Mouse (Mus musculus): ENCODE measurements around the gene Cers3. TPM values are rescaled to one million over a fixed set of nuclear protein-coding genes. Genes with fewer than 3 reads are reported as not detected.

Cers3 gene
- total and polyA plus RNA-seq, 2 experiments from 2014 or later = 0.37 to 0.53 TPM

- no peak overlapping the region for H3K4me3 ChIP-seq (ENCODE audit: low read length)
- WGBS = 75% methylated on average over 12 of the region's 12 CpGs
- H3K9ac ChIP-seq (replicated peaks; ENCODE audit: low read length) = no peak overlapping the region
- no peak for ATAC-seq
- no peaks in the 10 kb centered on the region for H3K4me1 ChIP-seq (ENCODE audit: insufficient read depth, low read length)
- H3K36me3 ChIP-seq (ENCODE audit: insufficient read depth, low read length) = no peaks in the 10 kb centered on the region
- TF ChIP-seq CTCF (IDR thresholded peaks at IDR 0.05; ENCODE audit: low read depth) = no peak
- no peak for DNase-seq (ENCODE audit: low spot score)
- H3K27ac ChIP-seq = no peak overlapping the region
- H3K9me3 ChIP-seq (ENCODE audit: low read length) = no peaks in the 10 kb centered on the region
- H3K27me3 ChIP-seq (ENCODE audit: insufficient read depth, low read length) = no peaks in the 10 kb centered on the region
- no peak overlapping the region for H3K4me2 ChIP-seq (ENCODE audit: low read depth, low read length)
Observed at GRCm38 (mm10) chr7:66858247-66859075, 115.2 kb downstream of the Cers3 start.

- no peaks in the 10 kb centered on the region for H3K36me3 ChIP-seq (ENCODE audit: insufficient read depth, low read length)
- no peak overlapping the region for H3K4me2 ChIP-seq (ENCODE audit: low read depth, low read length)
- no peaks in the 10 kb centered on the region for H3K27me3 ChIP-seq (ENCODE audit: insufficient read depth, low read length)
- H3K9me3 ChIP-seq (ENCODE audit: low read length) = no peaks in the 10 kb centered on the region
- no peak overlapping the region for H3K4me3 ChIP-seq (ENCODE audit: low read length)
- DNase-seq (ENCODE audit: low spot score) (no peak), ATAC-seq (no peak)
- H3K4me1 ChIP-seq (ENCODE audit: insufficient read depth, low read length) = no peaks in the 10 kb centered on the region
- no peak overlapping the region for H3K9ac ChIP-seq (replicated peaks; ENCODE audit: low read length)
- no peak for TF ChIP-seq CTCF (IDR thresholded peaks at IDR 0.05; ENCODE audit: low read depth)
- WGBS = 48% methylated on average over 5 of the region's 5 CpGs
- no peak overlapping the region for H3K27ac ChIP-seq
Observed at GRCm38 (mm10) chr7:66859220-66859619, 115.9 kb downstream of the Cers3 start.

- no peak overlapping the region for H3K4me3 ChIP-seq (ENCODE audit: low read length)
- H3K9me3 ChIP-seq (ENCODE audit: low read length) = no peaks in the 10 kb centered on the region
- H3K27me3 ChIP-seq (ENCODE audit: insufficient read depth, low read length) = no peaks in the 10 kb centered on the region
- no peak overlapping the region for H3K4me2 ChIP-seq (ENCODE audit: low read depth, low read length)
- WGBS = 54% methylated on average over 19 of the region's 19 CpGs
- peak overlapping the region; percentile 41; the same call in 1 of the 2 replicates for H3K27ac ChIP-seq
- H3K9ac ChIP-seq (replicated peaks; ENCODE audit: low read length) = no peak overlapping the region
- DNase-seq (ENCODE audit: low spot score) = peak; percentile 22
- peaks cover 10% of the 10 kb centered on the region; the same call in 1 of the 2 replicates for H3K4me1 ChIP-seq (ENCODE audit: insufficient read depth, low read length)
- no peak for ATAC-seq
- TF ChIP-seq CTCF (IDR thresholded peaks at IDR 0.05; ENCODE audit: low read depth) = peak; percentile 57
- no peaks in the 10 kb centered on the region for H3K36me3 ChIP-seq (ENCODE audit: insufficient read depth, low read length)
Observed at GRCm38 (mm10) chr7:66866944-66867718, 123.8 kb downstream of the Cers3 start.

GRCm38 (mm10) chr7:66867719-66868501 lies 124.6 kb downstream of the Cers3 start:
- Histone ChIP-seq H3K4me2 (ENCODE audit: low read depth, low read length) (0 out of 2 replicates have a peak overlapping the region, but pooled peaks have one; percentile 10), H3K9me3 (ENCODE audit: low read length) (no peaks in the 10 kb centered on the region), H3K4me3 (ENCODE audit: low read length) (no peak overlapping the region), H3K9ac (replicated peaks; ENCODE audit: low read length) (no peak overlapping the region), H3K36me3 (ENCODE audit: insufficient read depth, low read length) (no peaks in the 10 kb centered on the region), H3K27me3 (ENCODE audit: insufficient read depth, low read length) (no peaks in the 10 kb centered on the region), H3K27ac (peak overlapping the region; percentile 41; the same call in 1 of the 2 replicates), H3K4me1 (ENCODE audit: insufficient read depth, low read length) (peaks cover 10% of the 10 kb centered on the region; the same call in 1 of the 2 replicates)
- ATAC-seq (peak; percentile 73), DNase-seq (ENCODE audit: low spot score) (peak; percentile 77)
- WGBS = 24% methylated on average over 13 of the region's 13 CpGs
- no peak for TF ChIP-seq CTCF (IDR thresholded peaks at IDR 0.05; ENCODE audit: low read depth)

- DNase-seq (ENCODE audit: low spot score) = peak; percentile 3
- no peaks in the 10 kb centered on the region for H3K36me3 ChIP-seq (ENCODE audit: insufficient read depth, low read length)
- ATAC-seq = no peak
- TF ChIP-seq CTCF (IDR thresholded peaks at IDR 0.05; ENCODE audit: low read depth) = no peak
- no peak overlapping the region for H3K4me3 ChIP-seq (ENCODE audit: low read length)
- WGBS = 48% methylated on average over 7 of the region's 7 CpGs
- H3K9me3 ChIP-seq (ENCODE audit: low read length) = 0 out of 2 replicates have a peak, but pooled peaks cover 3% of the 10 kb centered on the region
- H3K4me1 ChIP-seq (ENCODE audit: insufficient read depth, low read length) = peaks cover 10% of the 10 kb centered on the region; the same call in 1 of the 2 replicates
- H3K27ac ChIP-seq = no peak overlapping the region
- no peak overlapping the region for H3K4me2 ChIP-seq (ENCODE audit: low read depth, low read length)
- H3K9ac ChIP-seq (replicated peaks; ENCODE audit: low read length) = no peak overlapping the region
- no peaks in the 10 kb centered on the region for H3K27me3 ChIP-seq (ENCODE audit: insufficient read depth, low read length)
Observed at GRCm38 (mm10) chr7:66871520-66871919, 128.2 kb downstream of the Cers3 start.

GRCm38 (mm10) chr7:66871940-66872511 lies 128.7 kb downstream of the Cers3 start:
- H3K9ac ChIP-seq (replicated peaks; ENCODE audit: low read length) = no peak overlapping the region
- no peak for TF ChIP-seq CTCF (IDR thresholded peaks at IDR 0.05; ENCODE audit: low read depth)
- ATAC-seq (no peak), DNase-seq (ENCODE audit: low spot score) (no peak)
- 0 out of 2 replicates have a peak, but pooled peaks cover 3% of the 10 kb centered on the region for H3K9me3 ChIP-seq (ENCODE audit: low read length)
- H3K4me3 ChIP-seq (ENCODE audit: low read length) = no peak overlapping the region
- no peaks in the 10 kb centered on the region for H3K36me3 ChIP-seq (ENCODE audit: insufficient read depth, low read length)
- no peaks in the 10 kb centered on the region for H3K27me3 ChIP-seq (ENCODE audit: insufficient read depth, low read length)
- no peak overlapping the region for H3K27ac ChIP-seq
- H3K4me2 ChIP-seq (ENCODE audit: low read depth, low read length) = no peak overlapping the region
- H3K4me1 ChIP-seq (ENCODE audit: insufficient read depth, low read length) = peaks cover 10% of the 10 kb centered on the region; the same call in 1 of the 2 replicates
- 65% methylated on average over 14 of the region's 14 CpGs for WGBS

Measured in hindbrain, postnatal 0 days (tissue).